Mouse (Mus musculus): ENCODE results near the gene Nr1h3. TPM values are rescaled to one million over a fixed set of nuclear protein-coding genes. Genes with fewer than 3 reads are reported as not detected.

The Nr1h3 gene
- total and polyA plus RNA-seq, 2 experiments from 2014 or later: 2.0 to 9.8 TPM

GRCm38 (mm10) chr2:91186208-91186607 lies 16.4 kb downstream of the Nr1h3 start:
- H3K4me3 ChIP-seq (ENCODE audit: low read depth, low read length): no peak overlapping the region
- no peaks in the 10 kb centered on the region for H3K9me3 ChIP-seq (replicated peaks; ENCODE audit: control insufficient read depth, low read length)
- H3K36me3 ChIP-seq (replicated peaks; ENCODE audit: control insufficient read depth, insufficient read depth, low read length): no peaks in the 10 kb centered on the region
- DNase-seq (ENCODE audit: low spot score) (no peak), ATAC-seq (ENCODE audit: insufficient read depth, low read depth) (no peak)
- WGBS: 75% methylated on average over 1 of the region's 1 CpGs
- no peaks in the 10 kb centered on the region for H3K4me1 ChIP-seq (ENCODE audit: control insufficient read depth, insufficient read depth)
- H3K27ac ChIP-seq (ENCODE audit: low read depth): no peak overlapping the region
- H3K4me2 ChIP-seq (ENCODE audit: low read depth, low read length): no peak overlapping the region
- TF ChIP-seq CTCF (IDR thresholded peaks at IDR 0.05; ENCODE audit: low read depth): no peak
- no peak for TF ChIP-seq EP300 (IDR thresholded peaks at IDR 0.05; ENCODE audit: low read depth)
- H3K9ac ChIP-seq (replicated peaks; ENCODE audit: low read depth, low read length): no peak overlapping the region
- H3K27me3 ChIP-seq (ENCODE audit: control insufficient read depth, insufficient read depth, low read length): no peaks in the 10 kb centered on the region; the same call in 1 of the 2 replicates

GRCm38 (mm10) chr2:91183711-91184405 lies 18.8 kb downstream of the Nr1h3 start, which contains the start of gene Madd:
TSS of gene Madd (minus strand) at chr2:91183837.
- ATAC-seq (ENCODE audit: insufficient read depth, low read depth) (no peak), DNase-seq (ENCODE audit: low spot score) (no peak)
- H3K27me3 ChIP-seq (ENCODE audit: control insufficient read depth, insufficient read depth, low read length): no peaks in the 10 kb centered on the region; the same call in 1 of the 2 replicates
- no peaks in the 10 kb centered on the region for H3K4me1 ChIP-seq (ENCODE audit: control insufficient read depth, insufficient read depth)
- H3K9ac ChIP-seq (replicated peaks; ENCODE audit: low read depth, low read length): peak within 1 kb of the TSS; percentile 53
- H3K4me2 ChIP-seq (ENCODE audit: low read depth, low read length): peak within 1 kb of the TSS; percentile 96
- 62% methylated on average over 15 of the region's 15 CpGs for WGBS
- no peak for TF ChIP-seq CTCF (IDR thresholded peaks at IDR 0.05; ENCODE audit: low read depth)
- TF ChIP-seq EP300 (IDR thresholded peaks at IDR 0.05; ENCODE audit: low read depth): no peak
- H3K4me3 ChIP-seq (ENCODE audit: low read depth, low read length): peak within 1 kb of the TSS; percentile 72
- H3K27ac ChIP-seq (ENCODE audit: low read depth): peak within 1 kb of the TSS; percentile 57
- H3K36me3 ChIP-seq (replicated peaks; ENCODE audit: control insufficient read depth, insufficient read depth, low read length): no peaks in the 10 kb centered on the region
- no peaks in the 10 kb centered on the region for H3K9me3 ChIP-seq (replicated peaks; ENCODE audit: control insufficient read depth, low read length)

- H3K36me3 ChIP-seq (replicated peaks; ENCODE audit: control insufficient read depth, insufficient read depth, low read length): no peaks in the 10 kb centered on the region
Observed at GRCm38 (mm10) chr2:91183148-91183513, 19.5 kb downstream of the Nr1h3 start.

GRCm38 (mm10) chr2:91182405-91183147 lies 20.1 kb downstream of the Nr1h3 start:
- under 1% methylated on average over 69 of the region's 81 CpGs for WGBS
- Histone ChIP-seq H3K27ac (ENCODE audit: low read depth) (peak overlapping the region; percentile 23; the same call in 1 of the 2 replicates), H3K9me3 (replicated peaks; ENCODE audit: control insufficient read depth, low read length) (no peaks in the 10 kb centered on the region), H3K4me2 (ENCODE audit: low read depth, low read length) (peak overlapping the region; percentile 96), H3K4me3 (ENCODE audit: low read depth, low read length) (peak overlapping the region; percentile 72), H3K27me3 (ENCODE audit: control insufficient read depth, insufficient read depth, low read length) (no peaks in the 10 kb centered on the region; the same call in 1 of the 2 replicates), H3K4me1 (ENCODE audit: control insufficient read depth, insufficient read depth) (no peaks in the 10 kb centered on the region), H3K36me3 (replicated peaks; ENCODE audit: control insufficient read depth, insufficient read depth, low read length) (0 out of 2 replicates have a peak, but pooled peaks cover 3% of the 10 kb centered on the region), H3K9ac (replicated peaks; ENCODE audit: low read depth, low read length) (peak overlapping the region; percentile 53)
- peak; percentile 34 for DNase-seq (ENCODE audit: low spot score)
- peak; percentile 83 for ATAC-seq (ENCODE audit: insufficient read depth, low read depth)
- no peak for TF ChIP-seq EP300 (IDR thresholded peaks at IDR 0.05; ENCODE audit: low read depth)

More at GRCm38 (mm10) chr2:91183148-91183513, 19.5 kb downstream of the Nr1h3 start:
- peak overlapping the region; percentile 53 for H3K9ac ChIP-seq (replicated peaks; ENCODE audit: low read depth, low read length)
- H3K9me3 ChIP-seq (replicated peaks; ENCODE audit: control insufficient read depth, low read length): no peaks in the 10 kb centered on the region
- DNase-seq (ENCODE audit: low spot score) (peak; percentile 87), ATAC-seq (ENCODE audit: insufficient read depth, low read depth) (peak; percentile 92)
- TF ChIP-seq CTCF (IDR thresholded peaks at IDR 0.05; ENCODE audit: low read depth): no peak
- no peak for TF ChIP-seq EP300 (IDR thresholded peaks at IDR 0.05; ENCODE audit: low read depth)
- H3K4me1 ChIP-seq (ENCODE audit: control insufficient read depth, insufficient read depth): no peaks in the 10 kb centered on the region
- H3K27me3 ChIP-seq (ENCODE audit: control insufficient read depth, insufficient read depth, low read length): no peaks in the 10 kb centered on the region; the same call in 1 of the 2 replicates
- peak overlapping the region; percentile 96 for H3K4me2 ChIP-seq (ENCODE audit: low read depth, low read length)
- H3K4me3 ChIP-seq (ENCODE audit: low read depth, low read length): peak overlapping the region; percentile 72
- 1% methylated on average over 9 of the region's 9 CpGs for whole genome bisulfite sequencing
- peak overlapping the region; percentile 23; the same call in 1 of the 2 replicates for H3K27ac ChIP-seq (ENCODE audit: low read depth)

GRCm38 (mm10) chr2:91182016-91182404 lies 20.6 kb downstream of the Nr1h3 start:
- H3K4me3 ChIP-seq (ENCODE audit: low read depth, low read length): peak overlapping the region; percentile 72
- WGBS: 13% methylated on average over 8 of the region's 8 CpGs
- TF ChIP-seq EP300 (IDR thresholded peaks at IDR 0.05; ENCODE audit: low read depth) (no peak), CTCF (IDR thresholded peaks at IDR 0.05; ENCODE audit: low read depth) (no peak)
- no peaks in the 10 kb centered on the region for H3K4me1 ChIP-seq (ENCODE audit: control insufficient read depth, insufficient read depth)
- peak overlapping the region; percentile 96 for H3K4me2 ChIP-seq (ENCODE audit: low read depth, low read length)
- no peak overlapping the region; the same call in 1 of the 2 replicates for H3K9ac ChIP-seq (replicated peaks; ENCODE audit: low read depth, low read length)
- H3K9me3 ChIP-seq (replicated peaks; ENCODE audit: control insufficient read depth, low read length): no peaks in the 10 kb centered on the region
- DNase-seq (ENCODE audit: low spot score) (no peak), ATAC-seq (ENCODE audit: insufficient read depth, low read depth) (no peak)
- 0 out of 2 replicates have a peak, but pooled peaks cover 5% of the 10 kb centered on the region for H3K36me3 ChIP-seq (replicated peaks; ENCODE audit: control insufficient read depth, insufficient read depth, low read length)
- no peak overlapping the region for H3K27ac ChIP-seq (ENCODE audit: low read depth)
- H3K27me3 ChIP-seq (ENCODE audit: control insufficient read depth, insufficient read depth, low read length): no peaks in the 10 kb centered on the region; the same call in 1 of the 2 replicates

Measured in heart, postnatal 0 days (tissue).